Mouse (Mus musculus) spleen, adult 2 months (tissue): ENCODE measurements around the gene Lrfn4.

Source experiments
- CTCF ChIP-seq: fragments of 200-500 bp; IDR thresholded peaks from 2 replicates; pipeline ENCODE4 v1.5.1; 2011; ENCODE audit warnings: mild to moderate bottlenecking, inconsistent platforms; ENCODE audit not compliant: insufficient read depth, insufficient read length, insufficient replicate concordance; ENCODE audit errors: extremely low read depth
- POLR2A ChIP-seq: fragments of 200-500 bp; IDR thresholded peaks from 2 replicates; pipeline ENCODE4 v1.6.1; 2011; ENCODE audit warnings: low read depth, low read length, inconsistent platforms

- TF ChIP-seq CTCF: no peak
- TF ChIP-seq POLR2A: no peak
Observed at GRCm38 (mm10) chr19:4596071-4596470, 19.4 kb downstream of the Lrfn4 start.
